Mouse (Mus musculus) ES-CJ7 (cell line): ENCODE data around the gene Dlgap5.
"Not testable (repeated sequence)": the region's sequence is repeated elsewhere in the genome, so short reads cannot be mapped to it uniquely, and the experiment has no call there.

Experiments
- DNase-seq: peaks from one replicate; pipeline ENCODE4 v3.0.0; 2011; ENCODE audit warnings: low read depth, low spot score

The Dlgap5 gene

DNA sequence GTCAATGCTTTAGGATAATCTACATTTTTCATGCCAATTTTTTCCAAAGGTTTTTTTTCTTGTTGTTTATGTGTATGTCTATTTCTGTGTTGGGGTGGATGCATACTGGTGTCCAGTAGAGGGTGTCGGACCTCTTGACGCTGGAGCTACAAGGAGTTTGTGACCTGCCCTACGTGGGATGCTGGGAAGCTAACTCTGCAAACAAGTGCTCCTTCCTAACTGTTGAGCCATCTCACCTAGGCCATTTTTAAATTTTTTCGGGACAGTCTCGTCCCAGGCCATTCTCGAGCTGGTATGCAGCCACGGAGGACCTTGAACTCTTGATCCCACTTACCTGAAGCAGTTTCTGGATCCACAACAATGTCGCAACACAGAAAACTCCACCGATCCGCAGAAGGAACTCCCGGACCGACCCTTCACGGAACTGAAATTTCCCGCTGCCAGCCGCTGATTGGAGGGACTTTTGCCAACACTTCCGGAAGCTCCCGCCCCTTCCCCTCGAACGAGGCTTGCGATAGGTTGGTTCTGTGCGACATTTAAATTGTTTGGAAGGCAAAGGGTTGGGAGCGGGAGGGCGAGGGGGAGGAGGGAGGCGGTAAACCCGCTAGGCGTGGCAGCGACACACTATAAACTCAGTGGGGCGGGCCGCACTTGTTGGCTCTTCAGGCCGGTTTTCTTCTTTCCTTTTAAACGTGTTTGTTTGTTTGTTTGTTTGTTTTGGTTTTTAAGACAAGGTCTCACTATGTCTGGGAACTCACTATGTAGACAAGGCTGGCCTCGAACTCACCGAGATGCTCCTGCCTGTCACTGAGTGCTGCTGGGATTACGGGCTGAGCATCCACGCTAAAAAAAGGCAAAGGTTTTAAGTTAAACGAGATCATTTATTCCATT is at the start of gene Dlgap5:
Gene Dlgap5, minus strand, starts transcription at position 633 of the 891 bp plus-strand sequence.
- DNase-seq, result peak; percentile 95

DNA sequence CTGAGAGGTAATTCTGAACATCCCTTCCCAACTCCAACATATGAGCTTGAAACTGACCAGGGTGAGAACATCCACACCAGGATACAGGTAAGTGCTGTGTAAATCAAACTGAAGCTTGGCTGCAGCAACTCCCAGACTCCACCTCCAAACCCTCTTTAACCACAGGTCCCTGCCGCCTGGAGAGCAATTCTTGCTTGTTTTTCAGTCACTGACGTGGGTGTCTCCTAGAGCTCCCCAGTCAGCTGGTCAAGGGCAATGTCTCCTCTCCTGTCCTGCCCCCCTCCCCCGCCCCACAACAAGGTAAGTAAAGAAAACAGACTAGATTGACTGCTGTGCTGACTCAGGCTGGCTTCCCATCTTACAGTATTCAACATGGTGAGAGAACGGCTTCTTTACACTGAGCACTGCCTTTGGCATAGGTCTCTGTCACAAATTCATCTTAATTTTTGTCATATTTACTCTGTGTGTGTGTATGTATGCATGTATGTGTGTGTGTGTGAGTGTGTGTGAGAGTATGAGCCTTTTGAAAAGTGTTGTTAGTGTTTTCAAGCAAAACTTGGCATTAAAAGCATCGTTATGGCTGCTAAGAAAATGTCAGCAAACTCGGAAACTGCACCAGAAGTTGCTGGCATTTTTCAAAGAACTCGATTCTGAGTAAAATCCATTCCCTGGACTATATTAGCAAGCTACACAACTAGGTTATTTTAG is 47.4 kb upstream of the Dlgap5 start:
- DNase-seq, result no peak

DNA sequence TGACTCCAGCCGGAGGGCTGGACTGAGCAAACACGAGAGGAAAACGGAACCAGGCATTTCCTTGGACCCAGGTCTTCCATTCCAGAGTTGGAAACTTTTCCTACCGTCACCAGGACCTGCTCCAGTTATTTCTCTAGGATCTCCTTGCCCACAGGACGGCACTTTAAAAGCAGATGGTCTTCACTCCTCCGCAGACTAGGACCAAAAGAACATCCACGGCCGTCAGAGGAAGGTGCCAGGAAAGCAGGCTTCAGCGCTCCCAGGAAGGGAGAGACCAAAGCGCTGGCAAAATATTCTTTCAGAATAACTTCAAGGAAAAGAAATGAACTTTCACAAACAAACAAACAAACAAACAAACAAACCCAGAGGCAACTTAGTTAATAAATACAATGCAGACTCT is 46.2 kb upstream of the Dlgap5 start:
- no peak for DNase-seq

DNA sequence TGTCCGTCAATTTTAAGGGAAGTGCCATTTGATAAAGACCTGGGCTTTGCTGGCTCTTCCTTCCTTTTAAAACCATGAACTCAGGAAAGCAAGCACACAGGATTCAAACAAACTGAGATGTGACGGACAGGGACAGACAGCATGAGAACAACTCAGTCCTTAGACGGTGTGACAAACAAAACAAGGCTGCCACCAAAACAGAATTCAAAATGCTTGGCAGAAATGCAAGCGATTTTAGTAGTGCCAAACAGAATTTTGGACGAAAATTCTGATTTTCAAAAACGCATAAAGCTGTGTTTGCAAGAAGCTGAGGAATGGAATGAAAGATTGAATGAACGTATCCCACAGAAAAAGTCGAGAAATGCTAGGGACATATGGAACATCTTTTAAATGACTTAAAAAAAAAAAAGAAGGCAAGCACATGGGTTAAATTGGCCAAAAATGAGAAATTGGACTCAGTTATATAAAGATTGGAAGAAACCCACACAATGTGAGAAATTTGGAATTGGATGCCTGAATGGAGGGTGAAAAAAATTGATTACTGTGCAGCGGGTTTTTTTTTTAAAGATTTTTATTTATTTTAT is 44.8 kb upstream of the Dlgap5 start:
- no peak for DNase-seq

DNA sequence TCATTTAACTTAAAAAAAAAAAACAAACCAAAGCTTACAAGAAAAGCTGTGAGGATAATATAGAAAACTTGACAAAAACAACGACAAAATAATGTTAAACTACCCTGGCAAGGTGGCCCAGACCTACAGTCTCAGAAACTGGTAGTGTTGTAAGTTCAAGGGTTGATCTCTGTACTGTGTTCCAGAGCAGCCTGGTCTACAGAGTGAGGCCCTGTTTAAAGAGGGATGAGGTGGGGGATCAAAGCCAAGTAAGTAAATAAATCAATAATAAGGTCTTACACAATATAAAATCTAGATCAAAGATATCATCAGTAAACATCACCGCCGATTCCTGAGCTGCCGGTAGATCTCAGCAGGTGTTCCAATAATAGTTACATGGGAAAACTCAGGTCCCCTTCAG is 44.2 kb upstream of the Dlgap5 start:
- DNase-seq, result no peak

DNA sequence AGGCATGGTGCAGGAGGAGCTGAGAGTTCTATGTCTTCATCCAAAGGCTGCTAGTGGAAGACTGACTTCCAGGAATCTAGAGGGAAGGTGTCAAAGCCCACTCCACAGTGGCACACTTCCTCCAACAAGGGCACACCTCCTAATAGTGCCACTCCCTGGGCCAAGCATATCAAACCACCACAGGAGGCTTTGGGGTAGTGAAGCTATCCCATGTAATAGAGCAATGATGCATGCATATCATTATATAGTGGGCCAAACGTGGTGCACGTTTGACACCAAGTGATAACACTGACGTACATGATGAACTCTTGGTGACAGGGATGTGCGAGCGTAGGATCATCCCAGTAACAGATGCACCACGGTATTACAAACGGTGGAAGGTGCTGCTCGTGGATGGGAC is 43.8 kb upstream of the Dlgap5 start:
- no peak for DNase-seq

GRCm38 (mm10) chr14:47459556-47459955 is 41.3 kb upstream of the Dlgap5 start:
- no peak for DNase-seq

- DNase-seq, result not testable (repeated sequence)
Measured at GRCm38 (mm10) chr14:47450121-47450520, 31.9 kb upstream of the Dlgap5 start, which contains the start of gene Fbxo34. Gene Fbxo34, plus strand, starts transcription at chr14:47450421.

- no peak for DNase-seq
Measured at GRCm38 (mm10) chr14:47445331-47446095, 27.3 kb upstream of the Dlgap5 start.

GRCm38 (mm10) chr14:47444907-47445306 is 26.7 kb upstream of the Dlgap5 start:
- no peak for DNase-seq

DNA sequence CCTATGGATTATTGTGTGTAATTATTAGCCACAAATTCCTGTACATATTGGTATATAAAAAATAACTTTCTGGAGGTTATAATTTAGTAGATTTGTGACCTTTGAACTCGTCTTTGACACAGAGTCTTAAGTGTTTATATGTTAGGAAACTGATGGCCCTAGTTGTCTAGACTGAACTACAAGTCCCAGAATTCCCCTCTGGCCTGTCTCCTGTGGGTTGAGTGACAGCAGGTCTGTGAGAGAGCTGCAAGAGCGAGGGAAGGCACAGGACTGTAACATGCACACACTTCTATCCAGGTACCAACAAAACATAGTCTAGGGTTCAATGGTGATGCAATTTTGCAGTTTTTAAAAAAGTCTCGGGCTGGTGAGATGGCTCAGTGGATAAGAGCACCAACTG is 20.7 kb upstream of the Dlgap5 start:
- DNase-seq, result peak; percentile 49

DNA sequence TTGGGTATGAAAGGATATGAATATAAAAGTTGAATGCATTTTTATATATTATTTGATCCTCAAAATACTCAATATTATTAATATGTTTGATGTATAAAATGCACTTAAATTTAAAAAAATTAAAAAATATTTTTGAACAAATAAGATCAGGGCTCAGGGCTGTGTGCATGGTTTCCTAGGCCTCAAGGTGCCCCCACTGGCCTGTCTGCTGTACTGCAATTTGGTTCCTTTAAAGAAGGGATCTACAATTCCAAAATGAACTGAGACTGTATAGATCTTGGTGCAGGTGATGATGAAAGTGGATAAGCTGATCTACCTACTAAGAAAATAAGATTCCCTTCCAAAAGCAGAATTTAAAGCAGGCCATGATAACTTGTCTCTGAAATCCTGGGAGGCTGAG is 14.8 kb upstream of the Dlgap5 start:
- peak; percentile 33 for DNase-seq

GRCm38 (mm10) chr14:47422466-47422865 is 4.3 kb upstream of the Dlgap5 start:
- peak; percentile 68 for DNase-seq

DNA sequence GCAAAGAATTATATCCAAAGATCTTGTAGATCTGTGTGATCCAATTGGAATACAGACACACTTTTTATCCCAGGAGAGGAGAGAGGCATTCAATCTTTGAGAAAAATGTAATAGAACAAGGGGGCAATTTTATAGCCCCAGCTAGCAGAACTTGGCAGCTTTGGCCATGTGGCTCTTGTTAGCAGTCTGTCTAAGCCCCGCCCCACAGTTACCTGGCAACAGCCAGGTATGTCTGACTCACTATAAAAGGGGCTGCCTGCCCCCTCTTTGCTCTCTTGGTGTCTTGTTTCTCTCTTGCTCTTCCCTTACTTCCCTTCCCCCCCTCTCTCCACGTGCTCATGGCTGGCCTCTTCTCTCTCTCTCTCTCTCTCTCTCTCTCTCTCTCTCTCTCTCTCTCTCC is 3.4 kb upstream of the Dlgap5 start:
- peak; percentile 75 for DNase-seq

DNA sequence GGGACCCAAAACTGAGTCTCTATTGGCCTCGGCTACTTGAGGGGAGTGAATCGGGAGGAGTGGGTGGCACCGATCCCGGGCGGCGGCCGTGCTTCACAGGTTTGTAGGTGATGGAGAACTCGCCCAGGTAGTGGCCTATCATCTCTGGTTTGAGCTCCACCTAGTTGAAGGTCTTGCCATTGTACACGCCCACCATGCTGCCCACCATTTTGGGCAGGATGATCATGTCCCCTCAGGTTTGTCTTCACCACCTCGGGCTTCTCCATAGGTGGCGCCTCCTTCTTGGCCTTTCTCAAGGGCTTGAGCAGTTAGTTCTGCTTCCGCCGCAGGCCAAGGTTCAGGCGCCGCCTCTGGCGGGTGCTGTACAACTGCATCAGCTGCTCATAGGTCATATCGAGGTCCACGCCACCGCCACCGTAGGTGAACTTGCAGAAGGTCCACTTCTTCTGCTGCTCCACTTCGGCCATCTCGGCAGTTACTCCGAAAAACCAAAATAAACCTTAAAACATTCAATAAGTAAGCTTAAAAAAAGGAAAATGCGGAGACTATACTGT is 1.6 kb upstream of the Dlgap5 start:
- DNase-seq, result peak; percentile 89

DNA sequence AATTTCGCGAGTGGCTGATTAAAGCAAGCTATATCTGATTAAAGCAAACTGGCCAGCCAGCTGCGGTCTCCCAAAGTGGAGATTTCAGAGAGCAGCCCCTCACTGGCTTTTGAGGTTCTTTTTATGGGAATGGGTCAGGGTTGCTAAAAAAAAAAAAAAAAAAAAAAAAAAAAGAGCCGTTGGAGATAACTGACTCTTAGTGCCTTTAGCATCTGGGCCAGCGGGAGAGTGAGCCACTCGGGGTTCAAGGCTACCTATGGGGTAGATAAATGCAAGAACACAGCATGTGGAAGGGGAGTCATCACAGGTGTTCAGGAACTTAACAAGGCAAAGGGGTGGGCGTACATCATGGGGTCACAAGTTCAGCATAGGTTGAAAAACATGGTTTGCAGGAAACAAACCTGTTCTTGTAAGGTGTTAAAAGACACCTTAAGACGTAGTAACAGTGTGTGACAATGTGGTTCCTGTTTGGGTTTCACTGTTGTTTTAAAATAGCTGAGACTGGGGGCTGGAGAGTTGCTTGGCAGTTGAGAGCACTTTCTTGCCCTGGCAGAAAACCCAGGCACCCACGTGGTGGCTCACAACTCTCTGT is 923 bp upstream of the Dlgap5 start:
- DNase-seq, result peak; percentile 27

DNA sequence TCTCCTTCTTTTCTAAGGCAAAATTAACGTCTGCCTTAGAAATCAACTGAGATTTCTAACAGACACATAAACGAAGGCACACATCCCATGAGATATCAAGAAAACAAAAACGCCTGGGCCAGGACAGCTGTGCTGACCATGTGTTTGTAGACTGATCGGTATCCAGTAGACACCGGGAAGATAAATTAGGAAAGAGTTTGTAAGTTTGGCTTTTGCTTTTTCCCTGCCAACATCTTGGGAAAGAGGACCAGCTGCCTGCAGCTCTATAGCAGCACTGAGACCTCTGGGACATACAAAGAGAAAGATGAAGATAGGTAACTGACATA is 422 bp upstream of the Dlgap5 start:
- DNase-seq, result no peak

DNA sequence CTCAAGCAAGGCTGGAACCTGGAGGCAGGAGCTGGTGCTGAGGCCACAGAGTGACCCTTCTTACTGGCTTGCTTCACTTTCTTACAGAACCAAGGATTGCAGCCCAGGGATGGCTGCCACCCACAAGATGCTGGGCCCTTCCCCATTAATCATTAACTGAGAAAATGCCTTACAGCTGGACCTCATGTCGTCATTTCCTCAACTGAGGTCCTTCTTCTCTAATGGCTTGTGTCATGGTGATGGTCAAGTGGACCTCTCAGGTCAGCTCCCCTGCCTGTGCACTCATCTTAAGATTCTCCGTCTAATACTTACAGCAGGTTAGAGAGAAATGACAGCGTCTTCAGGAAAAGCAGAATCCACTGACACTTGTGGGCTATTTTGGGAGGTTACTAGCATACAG is 861 bp downstream of the Dlgap5 start:
- DNase-seq, result no peak

DNA sequence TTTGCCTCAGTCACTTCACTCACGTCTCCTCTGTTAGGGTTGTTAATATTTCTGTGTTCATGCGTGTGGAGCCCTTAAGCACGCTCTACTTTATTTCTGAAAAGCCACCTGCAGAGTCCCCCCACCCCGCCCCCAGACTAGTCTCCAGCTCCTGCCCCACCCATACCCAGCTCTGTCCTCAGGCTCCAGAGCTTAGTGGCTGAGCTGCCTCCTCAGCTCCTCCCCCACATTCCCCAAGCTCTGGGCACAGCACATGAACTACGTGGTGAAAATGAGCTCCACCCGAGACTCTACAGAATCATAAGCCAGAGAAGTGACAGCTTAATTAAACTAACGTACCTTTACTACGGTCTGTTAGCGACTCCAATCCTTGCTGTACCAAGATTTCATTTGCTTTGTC is 12.2 kb downstream of the Dlgap5 start:
- peak; percentile 70 for DNase-seq

GRCm38 (mm10) chr14:47402735-47403134 is 15.5 kb downstream of the Dlgap5 start:
- DNase-seq, result no peak

GRCm38 (mm10) chr14:47396165-47396652 is 22.0 kb downstream of the Dlgap5 start:
- peak; percentile 60 for DNase-seq
